Mouse (Mus musculus) T-helper 1 cell (primary cell): ENCODE measurements around the gene Ninj2.
"Not testable (repeated sequence)": the region's sequence is repeated elsewhere in the genome, so short reads cannot be mapped to it uniquely, and the experiment has no call there.

Experiments
- in situ Hi-C: fragments of 300-600 bp; cut with MboI, MseI; formaldehyde crosslinking; loops from one replicate; pipeline ENCODE4 v1.15.1; 2025; ENCODE audit warnings: high pct_unique_total_duplicates

Ninj2 gene

DNA sequence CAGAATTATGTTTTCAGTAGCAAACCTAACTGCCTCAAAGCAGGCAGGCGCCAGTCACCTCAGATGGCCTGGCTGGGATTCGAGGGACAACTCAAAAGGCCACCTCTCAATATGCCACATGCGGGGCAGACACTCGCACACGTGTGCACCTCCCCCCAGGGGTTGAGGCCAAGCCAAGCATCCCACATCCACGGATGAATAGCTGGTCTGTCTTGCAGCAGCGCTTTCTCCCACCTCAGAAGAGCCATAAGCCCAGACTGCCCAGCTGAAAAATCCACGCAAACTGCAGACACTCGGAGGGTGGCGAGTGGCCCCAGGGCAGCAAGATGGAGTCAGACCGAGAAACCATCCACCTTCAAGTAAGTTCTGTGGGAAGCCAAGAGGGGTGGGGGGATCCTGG, at the start of gene Ninj2:
Gene Ninj2, plus strand, starts transcription at position 251 of the 400 bp plus-strand sequence.
- in situ Hi-C loops = no loop called here

GRCm38 (mm10) chr6:120045406-120045805, 47.7 kb upstream of the Ninj2 start:
- in situ Hi-C loops = loop anchor here (5.0 kb wide), 2 partner anchors 37 to 72 kb away; no protein-coding TSS in a partner anchor

GRCm38 (mm10) chr6:120047705-120048292, 45.4 kb upstream of the Ninj2 start:
- in situ Hi-C loops = loop anchor here (5.0 kb wide), 2 partner anchors 35 to 70 kb away; no protein-coding TSS in a partner anchor

DNA sequence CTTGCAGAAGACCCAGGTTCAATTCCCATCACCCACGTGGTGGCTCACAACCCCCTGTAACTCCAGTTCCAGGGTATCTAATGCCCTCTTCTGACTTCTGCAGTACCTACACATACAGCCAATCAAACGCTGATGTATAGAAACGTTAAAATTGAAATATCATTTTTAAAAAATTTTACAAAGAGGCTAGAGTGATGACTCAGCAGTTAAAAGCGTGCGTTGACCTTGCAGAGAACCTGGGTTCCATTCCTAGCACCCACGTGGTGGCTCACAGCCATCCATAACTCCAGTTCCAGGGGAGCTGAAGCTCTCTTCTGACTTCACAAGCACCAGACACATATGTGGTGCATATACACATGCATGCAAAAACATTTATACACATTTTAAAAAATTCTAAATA, 38.7 kb upstream of the Ninj2 start:
- in situ Hi-C loops = no loop called here

- in situ Hi-C loops = no loop called here
These were observed 37.2 kb upstream of the Ninj2 start for GRCm38 (mm10) chr6:120055666-120056540.

DNA sequence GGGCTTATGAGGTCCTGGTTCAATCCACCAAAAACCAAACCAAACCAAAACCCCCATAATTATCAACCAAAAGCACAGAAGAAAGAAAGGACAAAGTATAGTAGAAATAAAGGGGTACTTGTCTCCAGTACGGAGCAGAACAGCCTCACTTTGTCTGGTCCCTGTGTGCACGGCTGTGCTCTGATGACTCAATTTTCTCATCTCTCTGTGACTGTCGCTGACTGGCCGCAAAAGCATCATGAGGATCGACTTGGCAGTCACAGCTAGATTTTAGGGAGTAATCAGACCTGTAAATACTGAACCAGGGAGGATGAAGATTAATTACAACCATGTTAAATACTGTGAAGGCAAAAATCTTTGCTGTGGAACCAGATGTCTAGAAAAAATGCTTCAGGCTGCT, 30.2 kb upstream of the Ninj2 start:
- in situ Hi-C loops = no loop called here

DNA sequence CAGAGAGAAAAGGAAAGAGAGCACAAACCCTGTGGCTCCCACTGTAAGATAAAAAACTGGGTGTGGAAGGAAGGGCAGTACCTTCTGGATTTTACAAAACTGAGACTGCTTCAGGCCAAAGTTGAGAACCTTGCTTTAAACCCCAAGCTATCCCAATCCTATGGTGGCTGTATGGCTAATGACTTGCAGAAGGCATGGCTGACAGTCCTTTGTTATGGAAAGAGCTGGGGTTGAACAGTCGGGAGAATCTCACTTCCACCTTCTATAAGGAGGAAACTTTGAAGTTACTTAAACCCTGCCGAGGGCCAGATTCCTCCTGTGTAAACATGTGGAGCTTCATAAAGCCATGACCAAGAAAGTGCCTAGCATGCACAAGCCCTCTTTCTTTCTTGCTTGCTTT, 28.5 kb upstream of the Ninj2 start:
- in situ Hi-C loops = no loop called here

DNA sequence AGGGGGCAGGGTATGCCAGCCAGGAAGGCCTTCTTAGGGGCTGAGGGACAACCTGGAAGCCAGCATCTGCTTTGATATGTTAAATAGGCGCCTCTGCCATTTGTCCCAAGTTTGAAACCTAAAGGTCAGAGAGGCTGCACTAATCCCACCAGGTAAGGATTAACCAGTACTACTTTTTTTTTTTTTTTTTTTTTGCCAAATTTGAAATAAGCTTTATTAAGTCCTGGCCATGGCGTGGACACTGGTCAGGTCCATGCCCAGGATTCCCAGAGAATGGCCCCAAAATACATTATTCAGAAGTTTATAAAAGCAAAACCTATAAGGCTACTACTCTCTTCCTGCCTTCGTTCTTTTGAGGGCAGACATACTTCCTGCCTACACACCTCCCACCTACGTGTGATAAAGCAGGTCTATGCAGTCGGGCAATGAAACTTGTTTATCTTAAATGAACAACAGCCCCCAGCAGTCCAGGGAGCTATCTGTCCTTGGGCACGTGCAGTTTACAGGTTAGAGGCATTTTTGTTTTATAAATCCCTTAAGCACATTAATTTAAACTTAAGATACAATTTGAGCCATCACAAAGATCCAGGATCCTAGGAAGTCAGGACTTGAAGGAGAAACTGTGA, 27.5 kb upstream of the Ninj2 start:
- in situ Hi-C loops = no loop called here

- in situ Hi-C loops = no loop called here
These were observed 23.6 kb upstream of the Ninj2 start for GRCm38 (mm10) chr6:120069546-120069945.

GRCm38 (mm10) chr6:120072630-120073029, 20.5 kb upstream of the Ninj2 start:
- in situ Hi-C loops = loop anchor here (10.0 kb wide), 1 partner anchor 428 kb away; no protein-coding TSS in a partner anchor

DNA sequence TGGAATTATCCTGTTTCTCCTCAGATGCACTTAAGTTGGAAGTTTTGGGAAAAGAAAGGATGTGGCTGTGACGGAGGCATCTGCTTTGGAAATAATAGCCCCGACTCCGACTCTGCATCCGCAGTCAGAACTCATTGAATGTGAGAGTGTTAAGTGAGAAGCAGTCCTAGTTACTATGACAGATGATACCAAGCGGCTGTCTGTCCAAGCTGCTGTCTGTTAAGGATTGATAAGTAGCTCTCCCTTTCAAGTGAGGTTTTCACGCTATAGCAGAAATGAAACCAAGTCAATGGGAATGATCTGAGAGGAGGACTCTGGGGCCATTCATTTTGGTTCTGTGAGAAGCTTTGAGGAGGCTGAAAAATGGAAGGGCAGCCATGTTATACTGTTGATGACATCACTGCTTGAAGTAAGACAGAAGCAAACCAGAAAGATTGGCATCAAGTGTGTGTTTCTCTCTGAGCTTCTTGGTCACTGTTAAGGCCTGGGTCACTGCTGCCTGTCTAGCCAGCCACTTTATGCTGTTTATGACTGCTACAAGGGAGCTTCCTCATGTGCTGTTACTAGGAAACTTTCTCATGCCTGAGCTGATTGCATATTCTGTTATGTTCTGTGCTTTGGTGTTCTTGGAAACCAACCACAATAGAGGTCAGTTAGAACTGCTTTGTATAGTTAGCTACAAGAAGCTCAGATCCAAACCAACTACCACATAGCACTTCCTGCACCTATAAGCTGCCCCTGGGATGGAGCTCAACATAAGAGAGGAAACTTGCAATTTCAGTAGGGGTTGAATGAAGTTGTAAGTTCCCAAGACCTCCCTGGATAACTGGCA, 16.3 kb upstream of the Ninj2 start:
- in situ Hi-C loops = loop anchor here (10.0 kb wide), 1 partner anchor 432 kb away; no protein-coding TSS in a partner anchor

DNA sequence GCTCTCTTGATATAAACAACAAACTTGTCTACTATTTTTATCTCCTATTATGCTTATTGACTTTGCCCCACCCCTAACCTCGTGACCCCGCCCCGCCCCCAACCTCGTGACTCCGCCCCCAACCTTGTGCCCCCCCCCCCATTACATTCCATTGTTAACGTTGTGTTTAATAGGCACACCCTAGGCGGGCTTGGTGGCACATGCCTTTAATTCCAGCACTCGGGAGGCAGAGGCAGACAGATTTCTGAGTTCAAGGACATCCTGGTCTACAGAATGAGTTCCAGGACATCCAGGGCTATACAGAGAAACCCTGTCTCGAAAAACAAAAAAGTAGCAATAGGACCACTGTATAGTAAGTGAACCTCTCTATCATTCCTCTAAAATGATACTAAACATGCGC, 13.6 kb upstream of the Ninj2 start:
- in situ Hi-C loops = loop anchor here (10.0 kb wide), 1 partner anchor 435 kb away; no protein-coding TSS in a partner anchor

- in situ Hi-C loops = loop anchor here (5.0 kb wide), 2 partner anchors 34 to 36 kb away; no protein-coding TSS in a partner anchor
These were observed 11.6 kb upstream of the Ninj2 start for GRCm38 (mm10) chr6:120081516-120081915.

- in situ Hi-C loops = loop anchor here (5.0 kb wide), 2 partner anchors 35 kb away; no protein-coding TSS in a partner anchor
These were observed 10.7 kb upstream of the Ninj2 start for GRCm38 (mm10) chr6:120082251-120082950.

DNA sequence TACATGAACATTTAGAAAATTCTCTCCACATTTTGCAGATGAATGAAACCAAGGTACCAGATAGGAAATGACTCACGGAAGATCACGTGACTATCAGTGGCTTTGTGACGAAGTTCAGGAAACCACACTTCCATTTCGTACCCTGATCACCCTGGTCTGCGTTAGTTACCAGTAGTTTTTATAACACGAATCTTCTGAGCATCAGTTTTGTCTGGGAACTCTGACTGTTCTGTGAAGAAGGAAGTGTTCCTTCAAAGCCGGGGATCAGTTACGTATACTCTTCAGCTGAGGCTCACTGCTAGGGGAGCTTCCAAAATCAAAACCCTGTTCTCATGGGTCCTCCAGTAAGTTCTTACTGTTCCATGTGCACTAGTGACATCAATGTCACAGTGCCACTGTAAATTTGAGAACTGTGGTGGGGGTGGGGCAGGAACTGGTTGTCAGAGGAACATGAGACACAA, 10.2 kb upstream of the Ninj2 start:
- in situ Hi-C loops = loop anchor here (5.0 kb wide), 2 partner anchors 34 to 36 kb away; no protein-coding TSS in a partner anchor

DNA sequence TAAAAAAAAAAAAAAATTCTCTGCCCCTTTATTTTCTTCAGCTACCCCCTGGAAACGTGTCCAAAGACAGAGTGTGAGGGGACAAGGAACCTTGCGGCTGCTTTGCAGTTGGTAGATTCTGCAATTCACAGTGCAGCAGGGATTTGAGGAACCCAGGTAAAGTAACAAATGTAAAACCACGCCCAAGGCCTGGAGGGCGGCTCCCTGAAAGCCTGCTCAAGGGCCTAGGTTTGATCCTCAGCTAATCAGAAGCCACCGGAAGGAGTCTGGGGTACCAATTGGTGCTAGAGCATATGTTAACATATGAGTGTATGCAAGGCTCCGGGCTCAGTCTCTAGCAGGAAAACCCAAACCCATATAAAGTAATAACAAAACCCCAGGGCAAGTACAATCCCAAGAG, 9.7 kb upstream of the Ninj2 start:
- in situ Hi-C loops = loop anchor here (5.0 kb wide), 2 partner anchors 34 to 36 kb away; no protein-coding TSS in a partner anchor

DNA sequence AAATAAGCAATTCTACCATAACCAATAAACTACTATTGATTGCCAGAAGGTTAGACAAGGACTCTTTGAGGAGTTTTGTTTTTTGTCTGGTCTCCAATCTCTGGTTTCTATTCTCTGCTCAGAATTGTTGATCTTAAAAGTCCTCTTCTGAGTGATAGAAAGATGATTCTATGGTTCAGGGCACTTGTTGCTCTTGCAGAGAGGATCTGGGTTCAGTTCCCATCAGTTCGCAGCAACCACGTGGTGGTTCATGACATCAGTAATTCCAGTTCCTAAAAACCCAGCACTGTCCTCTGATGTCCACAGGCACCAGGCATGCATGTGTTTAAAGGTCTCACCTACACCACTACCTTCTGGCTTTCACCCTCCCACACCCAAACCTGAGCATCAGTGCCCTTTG, 8.2 kb upstream of the Ninj2 start:
- in situ Hi-C loops = loop anchor here (5.0 kb wide), 2 partner anchors 32 to 38 kb away; no protein-coding TSS in a partner anchor

DNA sequence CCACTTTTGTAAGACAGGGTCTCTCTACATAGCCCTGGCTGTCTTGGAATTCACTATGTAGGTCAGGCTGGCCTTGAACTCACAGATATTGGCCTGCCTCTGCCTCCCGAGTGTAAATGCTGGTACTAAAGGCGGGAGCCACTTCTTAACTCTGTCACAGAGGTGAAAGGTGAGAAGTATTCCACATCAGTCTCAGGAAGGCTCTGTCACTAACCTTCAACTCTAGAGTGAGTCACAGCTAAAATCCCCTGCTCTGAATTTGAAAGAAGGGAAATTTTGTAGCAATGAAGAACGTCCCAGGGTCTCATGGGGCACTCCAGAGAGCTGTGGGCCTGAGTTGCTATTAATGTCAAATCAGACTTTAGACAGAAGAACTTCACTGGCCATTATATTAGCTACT, 7.3 kb upstream of the Ninj2 start:
- in situ Hi-C loops = no loop called here

GRCm38 (mm10) chr6:120087041-120087440, 6.1 kb upstream of the Ninj2 start:
- in situ Hi-C loops = not testable (repeated sequence)

- in situ Hi-C loops = no loop called here
These were observed 2.4 kb upstream of the Ninj2 start for GRCm38 (mm10) chr6:120090712-120091248.
